Mouse (Mus musculus) stomach, postnatal 0 days (tissue): Measurements from ENCODE around the gene Klk13.

Experiments used
- CTCF ChIP-seq: IDR thresholded peaks from 2 replicates; pipeline ENCODE4 v1.5.1; 2016; ENCODE audit warnings: antibody characterized with exemption, low read depth, mild to moderate bottlenecking, moderate library complexity
- EP300 ChIP-seq: optimal IDR thresholded peaks from 2 replicates; pipeline ENCODE3; 2016; ENCODE audit warnings: antibody characterized with exemption

DNA sequence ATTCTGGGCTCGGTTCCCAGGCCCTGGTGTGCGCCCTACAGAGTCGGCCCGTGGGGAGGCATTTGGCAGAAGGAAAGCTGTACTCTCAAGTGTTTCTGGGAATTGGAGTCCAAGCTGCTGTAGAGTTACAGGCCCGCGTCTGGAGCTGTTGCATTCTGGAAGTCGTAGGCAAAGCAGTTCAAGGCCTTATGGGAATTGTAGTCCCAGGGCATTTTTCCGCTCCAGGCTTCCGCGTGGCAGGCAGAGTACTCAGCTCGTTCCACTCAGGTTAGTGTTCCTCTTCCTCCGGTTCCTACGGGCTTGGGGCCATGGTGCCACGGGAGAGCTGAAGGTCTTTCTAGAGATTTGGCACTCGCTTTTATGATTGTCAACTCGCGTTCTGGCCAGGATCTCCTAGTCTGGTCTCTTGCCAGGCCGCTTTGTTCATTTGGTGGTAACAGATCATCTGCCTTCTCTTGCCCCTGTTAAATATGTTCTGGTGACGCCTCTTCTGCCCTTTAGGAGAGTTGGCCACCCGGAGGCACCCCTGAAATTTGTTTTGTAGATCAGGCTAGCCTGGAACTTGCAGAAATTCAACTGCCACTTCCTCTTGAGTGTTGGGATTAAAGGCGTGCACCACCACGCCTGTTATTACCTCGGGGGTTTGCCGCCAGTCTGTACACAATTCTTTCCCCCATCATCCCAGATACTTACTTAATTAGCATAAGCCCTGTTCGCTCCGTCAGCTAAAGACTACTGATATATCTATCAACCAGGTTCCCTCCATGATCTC, 40.4 kb upstream of the Klk13 start, which contains the start of gene Ctu1:
- TF ChIP-seq CTCF: no peak
- peak; percentile 17 for TF ChIP-seq EP300
